Mouse (Mus musculus) liver, adult 2 months (tissue): Measurements from ENCODE around the gene Shisal1. TPM values are rescaled to one million over a fixed set of nuclear protein-coding genes. Genes with fewer than 3 reads are reported as not detected.

Experiments used
- DNase-seq: peaks from one replicate; pipeline ENCODE4 v3.0.0-alpha.2; 2011; ENCODE audit warnings: low read depth, low spot score; ENCODE audit errors: extremely low read depth
- H3K27ac ChIP-seq: fragments of 200-500 bp; replicated peaks from 2 replicates; pipeline ENCODE4 v1.5.1; 2012; ENCODE audit warnings: low read depth, mild to moderate bottlenecking, control low read depth, inconsistent platforms, low read length; ENCODE audit not compliant: insufficient read depth
- H3K27me3 ChIP-seq: fragments of 200-500 bp; 2 replicates; pipeline ENCODE4 v1.6.1; 2012; ENCODE audit warnings: mild to moderate bottlenecking, moderate library complexity, low read length, inconsistent platforms; ENCODE audit not compliant: control insufficient read depth, insufficient read depth
- H3K36me3 ChIP-seq: fragments of 200-500 bp; 2 replicates; pipeline ENCODE4 v1.6.1; 2012; ENCODE audit warnings: low read length, inconsistent platforms; ENCODE audit not compliant: control insufficient read depth, insufficient read depth
- H3K4me1 ChIP-seq: fragments of 200-500 bp; 2 replicates; pipeline ENCODE4 v1.6.1; 2011; ENCODE audit warnings: low read length; ENCODE audit not compliant: control insufficient read depth, insufficient read depth
- H3K4me3 ChIP-seq: fragments of 200-500 bp; 2 replicates; pipeline ENCODE4 v1.5.1; 2011; ENCODE audit warnings: low read depth, mild to moderate bottlenecking, control low read depth, low read length, moderate library complexity; ENCODE audit not compliant: insufficient read depth
- H3K79me2 ChIP-seq: fragments of 200-500 bp; 2 replicates; pipeline ENCODE4 v1.6.1; 2012; ENCODE audit warnings: inconsistent platforms, mild to moderate bottlenecking, low read length, moderate library complexity; ENCODE audit not compliant: control insufficient read depth, insufficient read depth
- H3K9ac ChIP-seq: fragments of 200-500 bp; 2 replicates; pipeline ENCODE4 v1.6.1; 2012; ENCODE audit warnings: low read depth, mild to moderate bottlenecking, control low read depth, inconsistent platforms, low read length
- CTCF ChIP-seq: fragments of 200-500 bp; IDR thresholded peaks from 2 replicates; pipeline ENCODE4 v1.5.1; 2011; ENCODE audit warnings: low read depth, low read length, control low read depth
- POLR2A ChIP-seq: fragments of 200-500 bp; IDR thresholded peaks from 2 replicates; pipeline ENCODE4 v1.6.1; 2011; ENCODE audit warnings: low read length, control low read depth; ENCODE audit not compliant: insufficient read depth; ENCODE audit errors: extremely low read depth
- WGBS: fragments of 180-500 bp; shearing (Covaris S2); methylation state at CpG from one replicate; pipeline ENCODE4 v1.1.7; 2018; 5-methylcytosine and 5-hydroxymethylcytosine counted together
- polyA plus RNA-seq: library from polyadenylated mRNA; depleted of rRNA; stranded (reverse); fragments of >200 nt; gene quantifications from 2 replicates; pipeline ENCODE4 v1.2.3, GENCODE M21; 2012
- total RNA-seq: library from RNA; depleted of rRNA; stranded (reverse); fragments of >200 nt; gene quantifications from 2 replicates; pipeline ENCODE4 v1.2.3, GENCODE M21; 2014

The Shisal1 gene
- total and polyA plus RNA-seq, 2 experiments, result under 0.01 to 0.02 TPM

- Histone ChIP-seq H3K36me3 (no peaks in the 10 kb centered on the region), H3K27me3 (peaks cover under 1% of the 10 kb centered on the region; the same call in 1 of the 2 replicates), H3K27ac (no peak overlapping the region), H3K79me2 (no peaks in the 10 kb centered on the region), H3K4me3 (no peak overlapping the region), H3K9ac (no peak overlapping the region), H3K4me1 (no peaks in the 10 kb centered on the region)
- no peak for DNase-seq
- TF ChIP-seq CTCF (no peak), POLR2A (no peak)
- WGBS, result 48% methylated on average over 3 of the region's 3 CpGs
These were observed 6.1 kb downstream of the Shisal1 start for GRCm38 (mm10) chr15:84440820-84441219.

DNA sequence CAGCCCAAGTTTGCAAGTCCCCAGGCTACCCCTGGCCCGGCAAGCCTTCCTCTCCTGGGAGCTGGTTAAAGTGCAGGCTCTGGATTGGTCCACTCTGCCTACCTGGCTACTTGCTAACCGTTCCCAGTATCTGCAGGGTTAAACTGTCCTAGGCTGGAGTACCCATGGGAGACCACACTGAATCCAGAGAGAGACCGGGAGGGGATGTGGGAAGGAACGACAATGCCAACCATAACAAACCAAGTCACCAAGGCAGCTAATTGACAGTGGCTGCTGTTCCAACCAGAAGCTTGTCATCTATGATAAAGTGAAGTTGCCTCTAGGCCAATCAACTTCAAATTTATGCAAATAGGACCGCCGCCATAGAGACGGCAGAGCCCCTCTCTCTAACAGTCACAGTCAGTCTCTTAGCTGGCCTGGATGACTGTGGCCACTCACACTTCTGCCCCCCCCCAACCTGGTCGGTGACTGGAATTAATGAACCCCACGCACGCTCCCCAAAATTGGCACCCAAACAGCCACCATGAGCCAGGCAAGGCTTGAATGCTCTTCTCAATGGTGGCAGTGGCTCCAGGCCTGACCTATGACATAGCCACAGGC is 13.2 kb downstream of the Shisal1 start:
- TF ChIP-seq CTCF (no peak), POLR2A (no peak)
- Histone ChIP-seq H3K27me3 (no peaks in the 10 kb centered on the region), H3K27ac (no peak overlapping the region), H3K79me2 (no peaks in the 10 kb centered on the region), H3K9ac (no peak overlapping the region), H3K4me3 (no peak overlapping the region), H3K36me3 (no peaks in the 10 kb centered on the region), H3K4me1 (no peaks in the 10 kb centered on the region)
- 88% methylated on average over 10 of the region's 10 CpGs for WGBS
- no peak for DNase-seq

- H3K9ac ChIP-seq, result no peak overlapping the region
- DNase-seq, result no peak
- no peak overlapping the region for H3K4me3 ChIP-seq
- no peaks in the 10 kb centered on the region for H3K4me1 ChIP-seq
- no peaks in the 10 kb centered on the region for H3K36me3 ChIP-seq
- 83% methylated on average over 5 of the region's 5 CpGs for WGBS
- no peak overlapping the region for H3K27ac ChIP-seq
- H3K79me2 ChIP-seq, result no peaks in the 10 kb centered on the region
- TF ChIP-seq POLR2A, result no peak
- TF ChIP-seq CTCF, result no peak
- H3K27me3 ChIP-seq, result no peaks in the 10 kb centered on the region
These were observed 16.4 kb downstream of the Shisal1 start for GRCm38 (mm10) chr15:84430482-84430881.

GRCm38 (mm10) chr15:84427624-84428023 is 19.3 kb downstream of the Shisal1 start:
- Histone ChIP-seq H3K4me1 (no peaks in the 10 kb centered on the region), H3K4me3 (no peak overlapping the region), H3K27me3 (no peaks in the 10 kb centered on the region), H3K9ac (no peak overlapping the region), H3K79me2 (no peaks in the 10 kb centered on the region), H3K27ac (no peak overlapping the region), H3K36me3 (no peaks in the 10 kb centered on the region)
- no peak for TF ChIP-seq POLR2A
- TF ChIP-seq CTCF, result no peak
- WGBS, result 92% methylated on average over 6 of the region's 6 CpGs
- DNase-seq, result no peak

DNA sequence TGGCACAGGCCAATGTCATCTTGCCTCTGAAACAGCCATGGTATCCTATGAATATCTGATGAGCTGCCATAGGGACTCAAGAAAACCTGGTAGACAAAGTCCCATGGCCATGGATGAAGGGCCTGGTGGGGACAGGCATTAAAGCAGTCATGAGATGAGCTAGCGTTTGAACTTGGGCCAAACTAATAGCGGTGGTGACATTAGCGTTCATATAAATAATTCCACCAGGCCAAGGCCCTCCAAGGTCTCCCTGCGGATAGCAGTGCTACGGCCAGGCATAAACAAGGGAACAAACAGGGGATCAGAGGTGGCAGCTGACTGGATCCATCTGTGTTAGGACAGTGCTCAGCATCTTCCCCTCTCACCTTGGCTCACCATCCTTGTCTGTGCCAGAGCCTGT is 21.2 kb downstream of the Shisal1 start:
- WGBS, result 83% methylated on average over 5 of the region's 5 CpGs
- Histone ChIP-seq H3K4me3 (no peak overlapping the region), H3K79me2 (no peaks in the 10 kb centered on the region), H3K9ac (no peak overlapping the region), H3K4me1 (no peaks in the 10 kb centered on the region), H3K27ac (no peak overlapping the region), H3K27me3 (no peaks in the 10 kb centered on the region), H3K36me3 (no peaks in the 10 kb centered on the region)
- no peak for DNase-seq
- TF ChIP-seq POLR2A (no peak), CTCF (no peak)

- Histone ChIP-seq H3K27me3 (no peaks in the 10 kb centered on the region), H3K27ac (no peak overlapping the region), H3K4me1 (no peaks in the 10 kb centered on the region), H3K4me3 (no peak overlapping the region), H3K36me3 (no peaks in the 10 kb centered on the region), H3K9ac (no peak overlapping the region), H3K79me2 (no peaks in the 10 kb centered on the region)
- TF ChIP-seq CTCF, result no peak
- TF ChIP-seq POLR2A, result no peak
- 87% methylated on average over 5 of the region's 5 CpGs for WGBS
- no peak for DNase-seq
These were observed 23.1 kb downstream of the Shisal1 start for GRCm38 (mm10) chr15:84423781-84424180.
